Mouse (Mus musculus): Measurements from ENCODE around the gene Ugt1a1. TPM values are rescaled to one million over a fixed set of nuclear protein-coding genes. Genes with fewer than 3 reads are reported as not detected.

Gene Ugt1a1
- polyA plus RNA-seq, 1 experiment from 2014 or later, result 14.1 TPM

DNA sequence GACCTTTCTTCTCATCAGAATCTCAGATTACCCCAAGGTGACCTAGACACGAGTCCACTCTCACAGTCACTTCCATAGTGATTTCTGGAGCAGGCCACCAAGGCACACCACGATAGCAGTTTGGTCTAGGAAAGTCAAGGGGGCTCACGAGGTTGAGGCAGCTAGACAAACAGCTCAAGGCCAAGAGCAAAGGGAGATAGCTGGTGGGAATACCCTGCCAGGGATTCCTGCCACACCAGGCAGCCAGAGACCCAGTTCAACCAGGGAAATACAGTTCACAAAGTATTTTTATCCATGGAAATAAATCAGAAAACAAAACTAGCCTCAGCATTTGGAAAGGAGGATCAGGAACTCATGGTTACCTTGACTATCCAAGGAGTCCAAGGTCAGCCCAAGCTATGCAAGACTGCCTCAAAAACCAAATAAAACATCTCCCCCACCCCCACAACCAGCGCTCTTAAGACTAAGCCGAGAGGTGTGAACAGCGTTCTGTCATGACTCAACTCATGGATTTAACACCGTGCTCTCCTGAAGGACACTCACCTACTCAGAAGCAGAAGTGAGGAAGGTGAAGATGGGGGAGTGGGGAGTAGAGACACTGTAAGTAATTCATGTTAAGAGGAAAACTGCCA, 52.6 kb downstream of the Ugt1a1 start:
- no peak for ATAC-seq (ENCODE audit: insufficient read depth, low FRiP score)
- H3K4me1 ChIP-seq (ENCODE audit: control insufficient read depth, insufficient read depth, low read length), result peaks cover 16% of the 10 kb centered on the region
- no peak overlapping the region for H3K4me3 ChIP-seq (replicated peaks; ENCODE audit: low read length)
- no peak overlapping the region for H3K27ac ChIP-seq (ENCODE audit: low read length)
- 83% methylated on average over 7 of the region's 7 CpGs for WGBS
- H3K9ac ChIP-seq (ENCODE audit: low read length), result no peak overlapping the region
- H3K9me3 ChIP-seq (replicated peaks; ENCODE audit: control insufficient read depth, low read length), result no peaks in the 10 kb centered on the region
- H3K36me3 ChIP-seq (ENCODE audit: control insufficient read depth, insufficient read depth, low read length), result peaks cover 92% of the 10 kb centered on the region
- H3K27me3 ChIP-seq (ENCODE audit: control insufficient read depth, insufficient read depth, low read length), result no peaks in the 10 kb centered on the region
- H3K4me2 ChIP-seq (ENCODE audit: low read depth, low read length), result no peak overlapping the region

DNA sequence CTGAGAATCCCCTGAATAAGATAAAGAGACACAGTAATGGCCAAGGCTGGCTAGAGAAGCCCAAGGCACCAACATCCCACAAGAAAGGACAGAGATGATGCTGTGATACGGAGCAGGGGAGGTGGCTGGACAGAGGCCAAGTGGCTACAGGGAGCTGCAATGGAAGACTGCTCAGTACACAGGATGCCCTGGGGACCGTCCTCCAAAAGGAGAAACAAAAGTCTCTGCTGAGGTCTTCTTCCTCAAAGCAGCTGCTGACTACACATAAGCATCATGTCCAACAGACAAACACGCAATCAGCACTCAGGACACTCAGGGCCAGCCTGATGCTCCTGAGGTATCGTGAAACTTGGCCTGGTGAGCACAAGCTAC, 53.1 kb downstream of the Ugt1a1 start:
- H3K36me3 ChIP-seq (ENCODE audit: control insufficient read depth, insufficient read depth, low read length), result peaks cover 92% of the 10 kb centered on the region
- H3K27ac ChIP-seq (ENCODE audit: low read length), result no peak overlapping the region
- no peaks in the 10 kb centered on the region for H3K27me3 ChIP-seq (ENCODE audit: control insufficient read depth, insufficient read depth, low read length)
- WGBS, result 78% methylated on average over 4 of the region's 4 CpGs
- no peak for ATAC-seq (ENCODE audit: insufficient read depth, low FRiP score)
- H3K4me2 ChIP-seq (ENCODE audit: low read depth, low read length), result no peak overlapping the region
- no peak overlapping the region for H3K9ac ChIP-seq (ENCODE audit: low read length)
- no peaks in the 10 kb centered on the region for H3K9me3 ChIP-seq (replicated peaks; ENCODE audit: control insufficient read depth, low read length)
- peaks cover 12% of the 10 kb centered on the region; the same call in 1 of the 2 replicates for H3K4me1 ChIP-seq (ENCODE audit: control insufficient read depth, insufficient read depth, low read length)
- H3K4me3 ChIP-seq (replicated peaks; ENCODE audit: low read length), result no peak overlapping the region

DNA sequence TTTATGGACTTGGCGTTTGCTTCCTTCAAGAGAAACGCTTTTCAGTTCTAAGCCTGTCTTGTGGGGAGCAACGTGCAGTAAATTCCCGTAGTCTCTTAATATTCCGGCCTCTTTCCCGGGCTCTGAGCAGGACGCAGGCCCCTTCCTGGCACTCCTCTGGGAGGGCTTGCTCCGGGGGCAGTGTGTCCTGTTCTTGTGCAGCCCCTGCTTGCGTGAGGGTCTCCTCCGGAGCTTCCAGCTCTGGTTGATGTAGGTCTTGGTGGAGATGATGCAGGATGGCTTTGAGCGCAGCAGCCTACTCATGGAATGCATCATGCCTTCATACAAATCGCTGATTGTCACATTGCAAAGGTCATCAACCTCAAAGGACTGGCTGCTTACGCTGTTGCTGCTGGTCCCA, 54.4 kb downstream of the Ugt1a1 start:
- Histone ChIP-seq H3K27me3 (ENCODE audit: control insufficient read depth, insufficient read depth, low read length) (no peaks in the 10 kb centered on the region), H3K4me2 (ENCODE audit: low read depth, low read length) (no peak overlapping the region), H3K9me3 (replicated peaks; ENCODE audit: control insufficient read depth, low read length) (no peaks in the 10 kb centered on the region), H3K27ac (ENCODE audit: low read length) (no peak overlapping the region), H3K9ac (ENCODE audit: low read length) (no peak overlapping the region), H3K36me3 (ENCODE audit: control insufficient read depth, insufficient read depth, low read length) (peaks cover 89% of the 10 kb centered on the region), H3K4me1 (ENCODE audit: control insufficient read depth, insufficient read depth, low read length) (peaks cover 9% of the 10 kb centered on the region; the same call in 1 of the 2 replicates), H3K4me3 (replicated peaks; ENCODE audit: low read length) (no peak overlapping the region)
- 89% methylated on average over 13 of the region's 13 CpGs for WGBS
- no peak for ATAC-seq (ENCODE audit: insufficient read depth, low FRiP score)

DNA sequence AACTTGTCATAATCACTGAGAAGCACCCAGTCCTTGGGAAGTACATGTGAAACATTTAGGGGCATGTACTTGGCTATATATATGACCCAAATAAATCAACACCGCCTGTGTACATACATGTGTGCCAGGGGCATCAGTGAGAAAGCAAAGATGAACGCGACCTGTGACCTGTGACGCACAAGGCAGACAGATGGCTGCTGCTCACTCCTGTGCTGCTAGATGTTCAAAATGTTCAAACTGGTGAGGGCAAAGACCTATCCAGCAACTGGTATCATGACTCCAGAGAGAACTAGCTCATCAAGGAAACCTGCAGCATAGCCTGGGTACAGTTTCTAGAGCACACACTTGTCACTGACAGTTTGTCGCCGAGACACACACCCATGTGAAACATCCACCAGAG, 55.7 kb downstream of the Ugt1a1 start:
- no peaks in the 10 kb centered on the region for H3K27me3 ChIP-seq (ENCODE audit: control insufficient read depth, insufficient read depth, low read length)
- no peak overlapping the region for H3K4me2 ChIP-seq (ENCODE audit: low read depth, low read length)
- no peak overlapping the region for H3K4me3 ChIP-seq (replicated peaks; ENCODE audit: low read length)
- H3K27ac ChIP-seq (ENCODE audit: low read length), result no peak overlapping the region
- H3K9me3 ChIP-seq (replicated peaks; ENCODE audit: control insufficient read depth, low read length), result no peaks in the 10 kb centered on the region
- H3K9ac ChIP-seq (ENCODE audit: low read length), result no peak overlapping the region
- peaks cover 2% of the 10 kb centered on the region; the same call in 1 of the 2 replicates for H3K4me1 ChIP-seq (ENCODE audit: control insufficient read depth, insufficient read depth, low read length)
- H3K36me3 ChIP-seq (ENCODE audit: control insufficient read depth, insufficient read depth, low read length), result peaks cover 84% of the 10 kb centered on the region
- no peak for ATAC-seq (ENCODE audit: insufficient read depth, low FRiP score)
- WGBS, result 91% methylated on average over 6 of the region's 6 CpGs

DNA sequence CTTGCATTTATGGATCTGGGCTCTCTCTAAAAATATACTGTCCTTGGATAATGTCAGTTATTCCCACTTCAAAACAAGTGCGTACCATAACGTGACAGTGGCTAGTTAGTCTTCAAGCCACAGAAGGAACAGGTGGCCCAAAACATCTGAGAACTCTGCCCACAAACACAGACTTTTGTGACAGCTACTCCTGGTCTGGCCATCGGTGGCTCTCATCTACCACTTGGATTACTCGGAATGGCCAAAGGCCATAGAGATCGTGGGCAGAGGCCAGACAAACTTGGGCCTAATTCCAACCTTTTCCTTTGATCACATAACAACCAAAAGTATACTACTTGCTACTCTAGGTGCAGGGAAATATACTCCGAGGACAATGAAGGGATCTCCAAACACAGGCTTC, 56.3 kb downstream of the Ugt1a1 start:
- Histone ChIP-seq H3K27me3 (ENCODE audit: control insufficient read depth, insufficient read depth, low read length) (no peaks in the 10 kb centered on the region), H3K36me3 (ENCODE audit: control insufficient read depth, insufficient read depth, low read length) (peaks cover 79% of the 10 kb centered on the region), H3K4me3 (replicated peaks; ENCODE audit: low read length) (no peak overlapping the region), H3K27ac (ENCODE audit: low read length) (no peak overlapping the region), H3K9me3 (replicated peaks; ENCODE audit: control insufficient read depth, low read length) (no peaks in the 10 kb centered on the region), H3K4me1 (ENCODE audit: control insufficient read depth, insufficient read depth, low read length) (no peaks in the 10 kb centered on the region), H3K4me2 (ENCODE audit: low read depth, low read length) (no peak overlapping the region), H3K9ac (ENCODE audit: low read length) (no peak overlapping the region)
- WGBS, result 86% methylated on average over 6 of the region's 6 CpGs
- no peak for ATAC-seq (ENCODE audit: insufficient read depth, low FRiP score)

Other genes starting within 250 kb of the Ugt1a1 start
- 31.8 and 31.9 TPM in 2 replicates for gene Usp40, start 203.4 kb upstream of the Ugt1a1 start, polyA plus RNA-seq (2015; fragmentation: Nextera tagmentation; extraction: Ambion mirVana)
- not detected in 2 replicates for gene Ugt1a10, start 156.6 kb upstream of the Ugt1a1 start, polyA plus RNA-seq (2015; fragmentation: Nextera tagmentation; extraction: Ambion mirVana)
- gene Ugt1a9, start 141.2 kb upstream of the Ugt1a1 start, polyA plus RNA-seq (2015; fragmentation: Nextera tagmentation; extraction: Ambion mirVana), result 2.2 and 2.9 TPM in 2 replicates
- not detected in 2 replicates for gene Ugt1a8, start 124.1 kb upstream of the Ugt1a1 start, polyA plus RNA-seq (2015; fragmentation: Nextera tagmentation; extraction: Ambion mirVana)
- 13.4 and 15.8 TPM in 2 replicates for gene Ugt1a7c, start 116.9 kb upstream of the Ugt1a1 start, polyA plus RNA-seq (2015; fragmentation: Nextera tagmentation; extraction: Ambion mirVana)
- gene Ugt1a6b, start 108.7 kb upstream of the Ugt1a1 start, polyA plus RNA-seq (2015; fragmentation: Nextera tagmentation; extraction: Ambion mirVana), result 4.2 and 5.7 TPM in 2 replicates
- gene Ugt1a6a, start 77.2 kb upstream of the Ugt1a1 start, polyA plus RNA-seq (2015; fragmentation: Nextera tagmentation; extraction: Ambion mirVana), result 35.4 and 45.7 TPM in 2 replicates
- 0.10 TPM in 1 of 2 replicates, not detected in the other for gene Ugt1a5, start 45.9 kb upstream of the Ugt1a1 start, polyA plus RNA-seq (2015; fragmentation: Nextera tagmentation; extraction: Ambion mirVana)
- gene Ugt1a2, start 11.4 kb upstream of the Ugt1a1 start, polyA plus RNA-seq (2015; fragmentation: Nextera tagmentation; extraction: Ambion mirVana), result 0.25 and 0.43 TPM in 2 replicates
- gene Dnajb3, start 6.2 kb upstream of the Ugt1a1 start, polyA plus RNA-seq (2015; fragmentation: Nextera tagmentation; extraction: Ambion mirVana), result 6.6 and 7.6 TPM in 2 replicates
- 1.6 and 1.7 TPM in 2 replicates for gene Mroh2a, start 15.0 kb downstream of the Ugt1a1 start, polyA plus RNA-seq (2015; fragmentation: Nextera tagmentation; extraction: Ambion mirVana)
- gene Hjurp, start 65.7 kb downstream of the Ugt1a1 start, polyA plus RNA-seq (2015; fragmentation: Nextera tagmentation; extraction: Ambion mirVana), result 169 and 173 TPM in 2 replicates
- not detected in 2 replicates for gene Trpm8, start 65.7 kb downstream of the Ugt1a1 start, polyA plus RNA-seq (2015; fragmentation: Nextera tagmentation; extraction: Ambion mirVana)
- 13.6 and 18.1 TPM in 2 replicates for gene Spp2, start 195.0 kb downstream of the Ugt1a1 start, polyA plus RNA-seq (2015; fragmentation: Nextera tagmentation; extraction: Ambion mirVana)